Mouse (Mus musculus) ovary, adult 10 weeks (tissue): Measurements from ENCODE around the gene 4931429L15Rik. TPM values are rescaled to one million over a fixed set of nuclear protein-coding genes. Genes with fewer than 3 reads are reported as not detected.

ENCODE experiments used
- polyA plus RNA-seq: library from polyadenylated mRNA; stranded (reverse); fragments of 350-450 nt; fragmentation: Illumina TruSeq; extraction: RNeasy Lipid Tissue Mini Kit (QIAGEN cat#74804); gene quantifications from one replicate; pipeline ENCODE4 v1.2.3, GENCODE M21; 2014

The 4931429L15Rik gene
- not detected for polyA plus RNA-seq

GRCm38 (mm10) chr9:46319886-46320285, at the start of gene 4931429L15Rik:
TSS of gene 4931429L15Rik (minus strand) at chr9:46319986.

GRCm38 (mm10) chr9:46282631-46283436, 37.0 kb downstream of the 4931429L15Rik start, which contains the start of gene Bud13:
TSS of gene Bud13 (plus strand) at chr9:46283008.

GRCm38 (mm10) chr9:46272677-46273454, 46.9 kb downstream of the 4931429L15Rik start, which contains the start of gene Zpr1:
TSS of gene Zpr1 (plus strand) at chr9:46273064.

GRCm38 (mm10) chr9:46268343-46268873, 51.4 kb downstream of the 4931429L15Rik start, which contains the start of gene Apoa5:
TSS of gene Apoa5 (plus strand) at chr9:46268633.

Other genes starting within 250 kb of the 4931429L15Rik start
- 1.9 TPM for gene Apoa1, start 91.4 kb downstream of the 4931429L15Rik start, polyA plus RNA-seq
- gene Apoc3, start 84.3 kb downstream of the 4931429L15Rik start, polyA plus RNA-seq = not detected
- 0.66 TPM for gene Apoa4, start 79.3 kb downstream of the 4931429L15Rik start, polyA plus RNA-seq
- not detected for gene Apoa5, start 51.4 kb downstream of the 4931429L15Rik start, polyA plus RNA-seq
- 11.2 TPM for gene Zpr1, start 46.9 kb downstream of the 4931429L15Rik start, polyA plus RNA-seq
- gene Bud13, start 37.0 kb downstream of the 4931429L15Rik start, polyA plus RNA-seq = 5.0 TPM